Mouse (Mus musculus): ENCODE results near the gene Pds5b.

- TF ChIP-seq CTCF (conservative IDR thresholded peaks at IDR 0.05; ENCODE audit: low read length) (no peak), NANOG (IDR thresholded peaks at IDR 0.05; ENCODE audit: borderline replicate concordance, low read length) (no peak)
These were observed 19.7 kb downstream of the Pds5b start for GRCm38 (mm10) chr5:150693277-150693676.
